Mouse (Mus musculus): ENCODE measurements around the gene Farsb. TPM values are rescaled to one million over a fixed set of nuclear protein-coding genes. Genes with fewer than 3 reads are reported as not detected.
"Not testable (repeated sequence)": the region's sequence is repeated elsewhere in the genome, so short reads cannot be mapped to it uniquely, and the experiment has no call there.

The Farsb gene
- polyA plus RNA-seq, 1 experiment from 2014 or later: 122 TPM

GRCm38 (mm10) chr1:78502527-78502926, 13.8 kb upstream of the Farsb start:
- H3K4me1 ChIP-seq (ENCODE audit: control insufficient read depth, insufficient read depth, low read length): no peaks in the 10 kb centered on the region
- H3K4me3 ChIP-seq (ENCODE audit: low read depth, low read length): no peak overlapping the region
- H3K4me2 ChIP-seq (ENCODE audit: low read depth, low read length): no peak overlapping the region
- DNase-seq (ENCODE audit: low spot score) (no peak), ATAC-seq (ENCODE audit: low read depth) (no peak)
- no peaks in the 10 kb centered on the region for H3K27me3 ChIP-seq (replicated peaks; ENCODE audit: control insufficient read depth, insufficient read depth, low read length)
- H3K9ac ChIP-seq (ENCODE audit: low read depth, low read length): no peak overlapping the region
- H3K9me3 ChIP-seq (ENCODE audit: control insufficient read depth, low read length): no peaks in the 10 kb centered on the region
- WGBS: 81% methylated on average over 6 of the region's 6 CpGs
- H3K27ac ChIP-seq (replicated peaks; ENCODE audit: low read depth, low read length): no peak overlapping the region
- H3K36me3 ChIP-seq (ENCODE audit: control insufficient read depth, insufficient read depth, low read length): no peaks in the 10 kb centered on the region

- not testable (repeated sequence) for ATAC-seq (ENCODE audit: low read depth); H3K4me2 ChIP-seq (ENCODE audit: low read depth, low read length); H3K27ac ChIP-seq (replicated peaks; ENCODE audit: low read depth, low read length); H3K4me1 ChIP-seq (ENCODE audit: control insufficient read depth, insufficient read depth, low read length); H3K27me3 ChIP-seq (replicated peaks; ENCODE audit: control insufficient read depth, insufficient read depth, low read length); H3K4me3 ChIP-seq (ENCODE audit: low read depth, low read length); H3K9ac ChIP-seq (ENCODE audit: low read depth, low read length); H3K36me3 ChIP-seq (ENCODE audit: control insufficient read depth, insufficient read depth, low read length); DNase-seq (ENCODE audit: low spot score); H3K9me3 ChIP-seq (ENCODE audit: control insufficient read depth, low read length)
- WGBS: 92% methylated on average over 12 of the region's 12 CpGs
These were observed 13.2 kb upstream of the Farsb start for GRCm38 (mm10) chr1:78501856-78502255.

GRCm38 (mm10) chr1:78501036-78501435, 12.3 kb upstream of the Farsb start:
- H3K4me3 ChIP-seq (ENCODE audit: low read depth, low read length): no peak overlapping the region
- H3K9ac ChIP-seq (ENCODE audit: low read depth, low read length): no peak overlapping the region
- WGBS: 92% methylated on average over 16 of the region's 16 CpGs
- H3K27ac ChIP-seq (replicated peaks; ENCODE audit: low read depth, low read length): no peak overlapping the region
- no peak for ATAC-seq (ENCODE audit: low read depth)
- H3K9me3 ChIP-seq (ENCODE audit: control insufficient read depth, low read length): no peaks in the 10 kb centered on the region
- no peaks in the 10 kb centered on the region for H3K4me1 ChIP-seq (ENCODE audit: control insufficient read depth, insufficient read depth, low read length)
- no peak for DNase-seq (ENCODE audit: low spot score)
- H3K36me3 ChIP-seq (ENCODE audit: control insufficient read depth, insufficient read depth, low read length): no peaks in the 10 kb centered on the region
- no peaks in the 10 kb centered on the region for H3K27me3 ChIP-seq (replicated peaks; ENCODE audit: control insufficient read depth, insufficient read depth, low read length)
- H3K4me2 ChIP-seq (ENCODE audit: low read depth, low read length): no peak overlapping the region

DNA sequence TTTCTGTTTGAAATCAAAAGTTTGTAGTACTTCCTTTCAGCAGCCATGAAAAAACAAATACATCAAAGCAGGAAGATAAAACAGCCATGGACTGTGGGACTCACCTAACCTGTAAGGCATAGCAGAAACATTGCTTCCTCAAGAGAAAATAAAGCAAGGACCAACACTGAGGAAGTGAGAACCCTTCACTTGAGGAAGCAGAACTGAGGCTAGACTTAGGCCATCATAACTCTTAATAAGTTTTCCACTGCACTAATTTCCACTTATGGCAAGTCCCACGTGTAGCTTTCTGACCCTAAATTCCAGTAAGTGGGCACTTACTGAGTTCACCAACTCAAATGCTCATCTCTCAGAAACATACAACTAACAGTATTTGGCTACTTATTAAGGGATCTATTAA, 1.4 kb upstream of the Farsb start:
- no peak overlapping the region for H3K4me3 ChIP-seq (ENCODE audit: low read depth, low read length)
- no peak overlapping the region for H3K9ac ChIP-seq (ENCODE audit: low read depth, low read length)
- H3K27ac ChIP-seq (replicated peaks; ENCODE audit: low read depth, low read length): no peak overlapping the region
- ATAC-seq (ENCODE audit: low read depth): no peak
- 0 out of 2 replicates have a peak, but pooled peaks cover 4% of the 10 kb centered on the region for H3K36me3 ChIP-seq (ENCODE audit: control insufficient read depth, insufficient read depth, low read length)
- H3K27me3 ChIP-seq (replicated peaks; ENCODE audit: control insufficient read depth, insufficient read depth, low read length): no peaks in the 10 kb centered on the region
- H3K4me1 ChIP-seq (ENCODE audit: control insufficient read depth, insufficient read depth, low read length): peaks cover 24% of the 10 kb centered on the region
- H3K9me3 ChIP-seq (ENCODE audit: control insufficient read depth, low read length): no peaks in the 10 kb centered on the region
- 81% methylated on average over 1 of the region's 1 CpGs for WGBS
- DNase-seq (ENCODE audit: low spot score): no peak
- no peak overlapping the region for H3K4me2 ChIP-seq (ENCODE audit: low read depth, low read length)

DNA sequence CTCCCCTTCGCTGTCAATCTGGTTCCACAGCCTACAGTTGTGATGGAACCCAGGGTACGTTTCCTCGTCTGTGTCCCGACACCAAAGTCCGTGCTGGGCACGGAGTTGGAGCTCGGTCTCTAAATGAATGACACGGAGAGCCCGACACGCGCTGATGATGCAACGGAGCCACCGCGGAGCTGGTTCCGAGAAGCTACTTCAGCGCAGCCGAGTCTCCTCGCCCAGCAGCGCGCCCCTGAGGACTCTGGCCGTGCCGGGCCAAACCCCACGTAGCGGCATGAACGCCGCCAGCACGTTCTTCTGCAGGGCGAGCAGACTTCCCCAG, 308 bp downstream of the Farsb start:
- peak overlapping the region; percentile 92 for H3K4me2 ChIP-seq (ENCODE audit: low read depth, low read length)
- H3K27ac ChIP-seq (replicated peaks; ENCODE audit: low read depth, low read length): peak overlapping the region; percentile 87
- 0 out of 2 replicates have a peak, but pooled peaks cover 4% of the 10 kb centered on the region for H3K36me3 ChIP-seq (ENCODE audit: control insufficient read depth, insufficient read depth, low read length)
- under 1% methylated on average over 28 of the region's 28 CpGs for WGBS
- no peaks in the 10 kb centered on the region for H3K27me3 ChIP-seq (replicated peaks; ENCODE audit: control insufficient read depth, insufficient read depth, low read length)
- peak overlapping the region; percentile 95 for H3K4me3 ChIP-seq (ENCODE audit: low read depth, low read length)
- H3K9me3 ChIP-seq (ENCODE audit: control insufficient read depth, low read length): no peaks in the 10 kb centered on the region
- H3K9ac ChIP-seq (ENCODE audit: low read depth, low read length): peak overlapping the region; percentile 87
- peaks cover 24% of the 10 kb centered on the region for H3K4me1 ChIP-seq (ENCODE audit: control insufficient read depth, insufficient read depth, low read length)
- ATAC-seq (ENCODE audit: low read depth) (no peak), DNase-seq (ENCODE audit: low spot score) (no peak)

- Histone ChIP-seq H3K4me2 (ENCODE audit: low read depth, low read length) (no peak overlapping the region), H3K9me3 (ENCODE audit: control insufficient read depth, low read length) (no peaks in the 10 kb centered on the region), H3K36me3 (ENCODE audit: control insufficient read depth, insufficient read depth, low read length) (peaks cover 28% of the 10 kb centered on the region), H3K27me3 (replicated peaks; ENCODE audit: control insufficient read depth, insufficient read depth, low read length) (no peaks in the 10 kb centered on the region), H3K4me1 (ENCODE audit: control insufficient read depth, insufficient read depth, low read length) (peaks cover 19% of the 10 kb centered on the region; the same call in 1 of the 2 replicates), H3K4me3 (ENCODE audit: low read depth, low read length) (no peak overlapping the region), H3K9ac (ENCODE audit: low read depth, low read length) (no peak overlapping the region), H3K27ac (replicated peaks; ENCODE audit: low read depth, low read length) (peak overlapping the region; percentile 55)
- no peak; the same call in 1 of the 2 replicates for ATAC-seq (ENCODE audit: low read depth)
- peak; percentile 46 for DNase-seq (ENCODE audit: low spot score)
- 28% methylated on average over 2 of the region's 2 CpGs for WGBS
These were observed 4.3 kb downstream of the Farsb start for GRCm38 (mm10) chr1:78484361-78484760.

DNA sequence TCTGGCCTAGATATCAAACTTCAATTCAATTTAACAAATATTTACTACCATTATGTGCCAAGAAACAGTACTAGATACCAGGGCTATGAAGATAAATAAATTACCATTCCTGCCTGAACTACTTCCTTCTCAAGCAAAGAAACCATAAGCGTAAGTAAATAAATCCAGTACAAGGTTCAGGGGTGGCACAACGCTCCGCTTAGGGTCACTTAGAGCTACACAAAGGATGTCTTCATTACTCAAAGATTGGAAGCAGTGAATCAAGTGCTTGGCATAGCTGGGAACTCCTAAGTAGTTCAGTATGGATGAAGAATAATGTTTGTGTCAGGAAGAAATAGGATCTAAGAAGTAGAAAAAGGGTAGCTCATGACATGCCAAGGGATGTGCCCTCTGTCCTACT, 5.3 kb downstream of the Farsb start:
- DNase-seq (ENCODE audit: low spot score) (no peak), ATAC-seq (ENCODE audit: low read depth) (no peak)
- H3K9ac ChIP-seq (ENCODE audit: low read depth, low read length): no peak overlapping the region
- H3K36me3 ChIP-seq (ENCODE audit: control insufficient read depth, insufficient read depth, low read length): peaks cover 36% of the 10 kb centered on the region
- no peaks in the 10 kb centered on the region for H3K9me3 ChIP-seq (ENCODE audit: control insufficient read depth, low read length)
- H3K4me1 ChIP-seq (ENCODE audit: control insufficient read depth, insufficient read depth, low read length): peaks cover 19% of the 10 kb centered on the region; the same call in 1 of the 2 replicates
- H3K27me3 ChIP-seq (replicated peaks; ENCODE audit: control insufficient read depth, insufficient read depth, low read length): no peaks in the 10 kb centered on the region
- H3K4me2 ChIP-seq (ENCODE audit: low read depth, low read length): no peak overlapping the region
- no peak overlapping the region for H3K4me3 ChIP-seq (ENCODE audit: low read depth, low read length)
- H3K27ac ChIP-seq (replicated peaks; ENCODE audit: low read depth, low read length): no peak overlapping the region; the same call in 1 of the 2 replicates
- WGBS: 92% methylated on average over 3 of the region's 3 CpGs

DNA sequence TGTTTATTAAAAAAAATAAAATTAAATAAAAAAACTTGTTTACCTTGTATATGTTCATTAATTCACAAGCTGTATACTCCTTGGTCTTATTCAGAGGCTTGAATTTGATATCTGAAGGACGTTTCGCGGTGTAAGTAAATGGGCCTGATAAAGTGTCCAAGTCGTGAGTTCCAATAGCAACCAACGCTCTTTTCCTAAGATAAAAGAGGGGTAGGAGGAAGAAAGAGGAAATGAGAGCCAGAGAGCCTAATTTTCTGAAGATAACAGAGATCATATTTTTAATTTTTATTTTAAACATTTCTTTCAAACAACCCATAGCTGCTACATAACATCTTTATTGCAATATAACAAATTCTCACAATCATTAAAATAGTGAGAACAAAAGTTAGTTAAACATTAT, 16.3 kb downstream of the Farsb start:
- H3K9ac ChIP-seq (ENCODE audit: low read depth, low read length): no peak overlapping the region
- no peak overlapping the region for H3K27ac ChIP-seq (replicated peaks; ENCODE audit: low read depth, low read length)
- peaks cover 85% of the 10 kb centered on the region for H3K36me3 ChIP-seq (ENCODE audit: control insufficient read depth, insufficient read depth, low read length)
- H3K9me3 ChIP-seq (ENCODE audit: control insufficient read depth, low read length): no peaks in the 10 kb centered on the region
- DNase-seq (ENCODE audit: low spot score) (no peak), ATAC-seq (ENCODE audit: low read depth) (no peak)
- no peaks in the 10 kb centered on the region for H3K27me3 ChIP-seq (replicated peaks; ENCODE audit: control insufficient read depth, insufficient read depth, low read length)
- 94% methylated on average over 5 of the region's 5 CpGs for WGBS
- no peaks in the 10 kb centered on the region for H3K4me1 ChIP-seq (ENCODE audit: control insufficient read depth, insufficient read depth, low read length)
- no peak overlapping the region for H3K4me3 ChIP-seq (ENCODE audit: low read depth, low read length)
- no peak overlapping the region for H3K4me2 ChIP-seq (ENCODE audit: low read depth, low read length)

GRCm38 (mm10) chr1:78454659-78455058, 34.0 kb downstream of the Farsb start:
- peaks cover 82% of the 10 kb centered on the region for H3K36me3 ChIP-seq (ENCODE audit: control insufficient read depth, insufficient read depth, low read length)
- no peak overlapping the region for H3K4me2 ChIP-seq (ENCODE audit: low read depth, low read length)
- H3K9me3 ChIP-seq (ENCODE audit: control insufficient read depth, low read length): no peaks in the 10 kb centered on the region
- 29% methylated on average over 7 of the region's 7 CpGs for WGBS
- no peaks in the 10 kb centered on the region; the same call in 1 of the 2 replicates for H3K4me1 ChIP-seq (ENCODE audit: control insufficient read depth, insufficient read depth, low read length)
- H3K9ac ChIP-seq (ENCODE audit: low read depth, low read length): no peak overlapping the region
- no peaks in the 10 kb centered on the region for H3K27me3 ChIP-seq (replicated peaks; ENCODE audit: control insufficient read depth, insufficient read depth, low read length)
- ATAC-seq (ENCODE audit: low read depth) (no peak), DNase-seq (ENCODE audit: low spot score) (peak; percentile 57)
- no peak overlapping the region for H3K27ac ChIP-seq (replicated peaks; ENCODE audit: low read depth, low read length)
- H3K4me3 ChIP-seq (ENCODE audit: low read depth, low read length): no peak overlapping the region
